Mouse (Mus musculus): ENCODE data around the gene 1700003F12Rik.

The 1700003F12Rik gene

GRCm38 (mm10) chr2:154574271-154574670, 27.4 kb downstream of the 1700003F12Rik start:
- DNase-seq (ENCODE audit: extremely low spot score, low spot score): no peak

GRCm38 (mm10) chr2:154576876-154577743, 30.2 kb downstream of the 1700003F12Rik start:
- peak; percentile 54 for DNase-seq (ENCODE audit: extremely low spot score, low spot score)

GRCm38 (mm10) chr2:154577744-154578067, 30.8 kb downstream of the 1700003F12Rik start:
- DNase-seq (ENCODE audit: extremely low spot score, low spot score): no peak

- DNase-seq (ENCODE audit: extremely low spot score, low spot score): no peak
Observed at GRCm38 (mm10) chr2:154580586-154580985, 33.7 kb downstream of the 1700003F12Rik start.

GRCm38 (mm10) chr2:154581421-154581820, 34.5 kb downstream of the 1700003F12Rik start:
- no peak for DNase-seq (ENCODE audit: extremely low spot score, low spot score)

GRCm38 (mm10) chr2:154583906-154584872, 37.3 kb downstream of the 1700003F12Rik start:
- no peak for DNase-seq (ENCODE audit: extremely low spot score, low spot score)

- no peak for DNase-seq (ENCODE audit: extremely low spot score, low spot score)
Observed at GRCm38 (mm10) chr2:154584931-154585601, 38.2 kb downstream of the 1700003F12Rik start.

- peak; percentile 50 for DNase-seq (ENCODE audit: extremely low spot score, low spot score)
Observed at GRCm38 (mm10) chr2:154586405-154586804, 39.5 kb downstream of the 1700003F12Rik start.

- DNase-seq (ENCODE audit: extremely low spot score, low spot score): no peak
Observed at GRCm38 (mm10) chr2:154589051-154589450, 42.2 kb downstream of the 1700003F12Rik start.

- no peak for DNase-seq (ENCODE audit: extremely low spot score, low spot score)
Observed at GRCm38 (mm10) chr2:154591239-154591638, 44.4 kb downstream of the 1700003F12Rik start.

- DNase-seq (ENCODE audit: extremely low spot score, low spot score): no peak
Observed at GRCm38 (mm10) chr2:154593025-154593424, 46.1 kb downstream of the 1700003F12Rik start.

- DNase-seq (ENCODE audit: extremely low spot score, low spot score): no peak
Observed at GRCm38 (mm10) chr2:154595775-154596174, 48.9 kb downstream of the 1700003F12Rik start.

- DNase-seq (ENCODE audit: extremely low spot score, low spot score): no peak
Observed at GRCm38 (mm10) chr2:154597399-154597798, 50.5 kb downstream of the 1700003F12Rik start.

Measured in neural tube, embryonic 10.5 days (tissue).